Mouse (Mus musculus) layer of hippocampus, adult 2 months (tissue): ENCODE measurements around the gene Bpnt1. TPM values are rescaled to one million over a fixed set of nuclear protein-coding genes. Genes with fewer than 3 reads are reported as not detected.
"Not testable (repeated sequence)": the region's sequence is repeated elsewhere in the genome, so short reads cannot be mapped to it uniquely, and the experiment has no call there.

Experiments used
- DNase-seq, 2 experiments: peaks; one replicate each; pipeline ENCODE4 v3.0.0; 2022; ENCODE audit warnings: low spot score in 2 of 2
- H3K27ac ChIP-seq: fragments of 200-600 bp; 2 replicates; pipeline ENCODE4 v1.8.1; 2022
- H3K4me3 ChIP-seq: fragments of 200-600 bp; 2 replicates; pipeline ENCODE4 v1.8.1; 2022; ENCODE audit warnings: mild to moderate bottlenecking
- CTCF ChIP-seq: fragments of 200-600 bp; conservative IDR thresholded peaks from 2 replicates; pipeline ENCODE4 v1.8.1; 2022; ENCODE audit warnings: antibody characterized with exemption, mild to moderate bottlenecking, moderate library complexity
- total RNA-seq, 2 experiments: library from RNA; stranded (reverse); gene quantifications; 2 replicates each; pipeline ENCODE4 v1.2.3; 2021

Bpnt1 gene
- total RNA-seq, 2 experiments from 2014 or later: 65.2 to 74.8 TPM

DNA sequence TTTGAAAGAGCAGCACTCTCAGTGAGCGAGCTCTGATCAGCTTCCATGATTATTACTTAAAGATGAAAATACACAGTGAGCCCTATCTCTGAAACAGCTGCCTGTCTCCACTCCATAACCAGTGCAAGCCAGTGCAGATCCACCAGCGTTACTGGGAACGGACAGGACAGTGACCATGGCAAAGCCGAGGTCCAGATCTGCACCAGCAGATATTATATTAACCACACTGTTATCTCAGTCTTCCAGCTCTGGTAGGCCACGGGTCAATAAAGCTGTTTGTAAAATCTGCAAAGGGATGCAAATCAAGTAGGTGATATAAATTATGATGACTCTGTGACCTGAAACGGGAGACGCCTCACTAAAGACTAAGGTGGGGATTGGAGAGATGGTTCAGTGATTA, 24.3 kb upstream of the Bpnt1 start:
- no peak for DNase-seq
- no peak overlapping the region for H3K4me3 ChIP-seq
- no peak overlapping the region for H3K27ac ChIP-seq
- TF ChIP-seq CTCF: no peak

DNA sequence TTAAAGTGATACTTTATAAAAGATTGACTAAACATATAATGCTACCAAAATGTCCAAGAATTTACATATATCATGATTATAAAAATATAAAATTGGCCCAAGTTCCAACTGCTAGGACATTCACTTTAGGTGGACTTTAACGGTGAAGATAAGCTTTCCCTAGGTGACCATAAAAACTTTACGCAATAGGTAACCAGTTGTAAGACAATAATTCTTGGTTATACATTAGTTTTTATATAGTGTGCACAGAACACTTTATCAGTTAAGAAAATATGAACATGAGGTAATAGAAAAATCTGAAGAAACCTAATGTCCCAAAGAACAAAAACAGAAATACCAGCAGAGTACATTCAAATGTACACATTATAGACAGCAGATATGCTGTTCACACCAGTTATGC, 23.6 kb upstream of the Bpnt1 start:
- Histone ChIP-seq H3K4me3 (no peak overlapping the region), H3K27ac (no peak overlapping the region)
- no peak for TF ChIP-seq CTCF
- no peak for DNase-seq

- H3K27ac ChIP-seq: no peak overlapping the region
- no peak for TF ChIP-seq CTCF
- H3K4me3 ChIP-seq: no peak overlapping the region
- no peak for DNase-seq
Observed at GRCm38 (mm10) chr1:185308908-185309307, 23.0 kb upstream of the Bpnt1 start.

DNA sequence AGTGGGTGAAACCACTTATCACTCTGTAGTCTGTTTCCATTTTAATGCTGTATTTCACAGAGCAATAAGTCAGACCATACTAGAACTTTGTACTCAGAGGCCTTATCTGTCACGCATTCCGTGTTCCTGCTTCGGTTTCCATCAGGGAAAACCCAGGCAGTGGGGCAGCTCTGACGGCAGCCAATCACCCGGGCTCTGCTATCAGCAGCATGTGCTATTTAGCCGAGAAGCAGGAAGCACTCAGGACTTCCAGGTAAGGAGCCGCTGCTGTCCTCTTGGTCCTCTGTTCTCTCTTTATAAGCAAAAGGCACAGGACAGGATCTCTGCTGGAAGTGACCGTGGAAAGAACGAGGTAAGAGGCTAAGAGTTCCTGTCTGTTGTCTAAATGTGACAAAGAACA, 20.0 kb upstream of the Bpnt1 start:
- no peak overlapping the region for H3K4me3 ChIP-seq
- no peak for TF ChIP-seq CTCF
- H3K27ac ChIP-seq: no peak overlapping the region

DNA sequence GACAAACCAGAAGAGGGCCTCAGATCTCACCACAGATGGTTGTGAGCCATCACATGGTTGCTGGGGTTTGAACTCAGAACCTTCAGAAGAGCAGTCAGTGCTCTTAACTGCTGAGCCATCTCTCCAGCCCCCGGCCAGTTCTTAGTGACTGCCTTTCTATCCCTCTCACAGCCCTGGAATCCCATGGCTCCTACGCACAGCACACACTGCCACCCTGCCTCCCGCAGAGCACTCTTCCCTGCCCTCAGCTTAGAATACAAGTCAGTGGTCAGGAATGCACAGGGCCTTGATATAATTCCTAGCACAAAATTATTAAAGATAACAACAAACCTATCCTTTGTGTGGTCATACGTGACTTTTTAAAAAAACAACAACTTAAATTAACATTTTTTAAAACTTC, 17.4 kb upstream of the Bpnt1 start:
- H3K4me3 ChIP-seq: no peak overlapping the region
- DNase-seq: no peak
- TF ChIP-seq CTCF: no peak
- H3K27ac ChIP-seq: no peak overlapping the region

More for the DNA sequence above, 20.0 kb upstream of the Bpnt1 start:
- DNase-seq: no peak

DNA sequence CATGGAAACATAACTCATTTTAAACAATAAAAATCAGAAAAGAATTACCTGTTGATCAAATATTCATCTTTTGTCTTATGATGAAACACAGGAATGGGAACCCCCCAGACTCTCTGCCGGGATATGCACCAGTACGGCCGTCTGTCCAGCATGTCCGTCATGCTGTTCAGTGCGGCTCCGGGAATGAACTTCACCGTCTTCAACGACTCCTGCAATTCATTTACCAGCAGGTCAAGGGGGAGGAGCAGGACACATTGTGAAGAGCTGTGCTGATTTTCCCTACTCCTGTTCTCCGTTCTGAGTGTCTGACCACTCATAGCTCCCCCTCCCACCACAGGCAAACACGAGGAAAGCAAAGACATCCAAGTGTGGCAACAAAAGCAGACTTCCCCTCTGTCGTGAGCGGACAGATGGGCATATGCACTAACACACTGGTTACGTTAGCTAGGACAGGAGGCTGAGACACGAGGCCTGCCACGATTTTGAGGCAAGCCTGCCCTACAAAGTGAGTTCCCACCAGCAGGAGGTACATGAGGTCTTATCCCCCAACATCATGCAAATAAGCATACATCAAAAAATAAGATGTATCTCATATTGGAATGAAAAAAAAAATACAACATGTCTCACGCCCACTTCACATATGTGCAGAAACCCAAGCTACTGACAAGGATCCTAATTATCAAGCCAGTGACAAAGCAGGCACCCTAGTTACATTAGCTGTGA, 15.9 kb upstream of the Bpnt1 start:
- H3K27ac ChIP-seq: peak overlapping the region; percentile 54
- TF ChIP-seq CTCF: no peak
- DNase-seq: peak; percentile 43 to 77
- no peak overlapping the region for H3K4me3 ChIP-seq

GRCm38 (mm10) chr1:185327754-185328345, 4.1 kb upstream of the Bpnt1 start:
- not testable (repeated sequence) for H3K27ac ChIP-seq, H3K4me3 ChIP-seq, DNase-seq
- peak; percentile 44 for TF ChIP-seq CTCF

- TF ChIP-seq CTCF: 0 out of 2 replicates have a peak, but pooled peaks have one; percentile 10
- DNase-seq: peak; percentile 87 to 94
- Histone ChIP-seq H3K4me3 (peak within 1 kb of the TSS; percentile 86), H3K27ac (peak within 1 kb of the TSS; percentile 96)
Observed at GRCm38 (mm10) chr1:185328721-185329610, 3.0 kb upstream of the Bpnt1 start, which contains the start of gene Iars2. Gene Iars2, minus strand, starts transcription at chr1:185329396.

GRCm38 (mm10) chr1:185329851-185330250, 2.1 kb upstream of the Bpnt1 start:
- no peak for DNase-seq
- no peak for TF ChIP-seq CTCF
- H3K4me3 ChIP-seq: no peak overlapping the region; the same call in 1 of the 2 replicates
- H3K27ac ChIP-seq: peak overlapping the region; percentile 96; the same call in 1 of the 2 replicates

DNA sequence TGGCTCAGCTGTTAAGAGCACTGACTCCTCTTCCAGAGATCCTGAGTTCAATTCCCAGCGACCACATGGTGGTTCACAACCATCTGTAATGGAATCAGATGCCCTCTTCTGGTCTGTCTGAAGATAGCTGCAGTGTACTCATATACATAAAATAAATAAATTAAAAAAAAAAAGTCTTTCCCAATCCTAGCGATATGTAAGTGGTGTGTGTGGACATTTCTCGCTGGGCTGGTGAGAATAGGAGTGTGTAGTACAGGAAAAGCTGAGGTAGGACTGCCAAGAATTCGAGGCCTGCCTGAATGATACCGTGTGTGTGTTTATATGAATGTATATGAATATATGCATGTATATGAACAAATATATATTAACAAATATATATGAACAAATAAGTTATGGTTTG, 585 bp upstream of the Bpnt1 start:
- TF ChIP-seq CTCF: peak; percentile 36
- no peak for DNase-seq
- peak overlapping the region; percentile 94 for H3K27ac ChIP-seq
- peak overlapping the region; percentile 68 for H3K4me3 ChIP-seq

DNA sequence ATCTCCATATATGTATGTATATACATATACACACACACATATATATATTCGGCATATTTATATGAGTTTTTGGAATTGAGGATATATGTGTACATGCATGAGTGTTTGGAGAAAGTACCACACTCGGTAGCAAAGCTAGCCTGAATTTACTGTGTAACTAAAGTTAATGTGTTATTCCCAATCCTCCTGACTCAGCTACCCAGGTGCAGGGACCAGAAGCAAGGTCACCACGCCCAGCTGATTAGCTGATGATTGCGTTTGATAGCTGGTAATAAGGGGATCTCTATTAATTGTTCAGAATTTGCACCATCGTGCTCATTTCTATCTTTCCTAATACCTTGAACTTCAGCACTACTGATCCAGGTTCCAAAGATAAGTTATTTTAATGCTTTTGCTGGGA, 1.7 kb downstream of the Bpnt1 start:
- no peak for DNase-seq
- H3K27ac ChIP-seq: no peak overlapping the region
- no peak overlapping the region for H3K4me3 ChIP-seq
- TF ChIP-seq CTCF: no peak

DNA sequence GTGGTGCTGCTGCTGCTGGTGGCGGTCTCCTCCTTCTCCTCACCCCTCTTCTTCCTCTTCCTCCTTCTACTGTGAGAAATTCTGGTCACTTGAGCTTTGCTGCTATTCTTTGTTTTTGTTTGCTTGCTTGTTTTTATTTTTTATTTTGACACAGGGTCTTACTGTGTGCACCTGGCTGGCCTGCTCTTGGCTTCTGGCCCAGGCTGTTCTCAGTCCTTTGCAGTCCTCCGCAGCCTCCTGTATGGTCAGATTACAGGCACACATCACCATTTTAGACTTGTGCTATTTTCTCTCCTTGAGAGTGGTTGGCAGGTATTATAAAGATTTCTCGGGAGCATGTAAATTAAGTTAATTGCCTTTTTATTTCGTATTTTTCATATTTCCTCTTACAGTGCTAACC, 2.2 kb downstream of the Bpnt1 start:
- TF ChIP-seq CTCF: no peak
- Histone ChIP-seq H3K4me3 (no peak overlapping the region), H3K27ac (no peak overlapping the region)
- DNase-seq: no peak

DNA sequence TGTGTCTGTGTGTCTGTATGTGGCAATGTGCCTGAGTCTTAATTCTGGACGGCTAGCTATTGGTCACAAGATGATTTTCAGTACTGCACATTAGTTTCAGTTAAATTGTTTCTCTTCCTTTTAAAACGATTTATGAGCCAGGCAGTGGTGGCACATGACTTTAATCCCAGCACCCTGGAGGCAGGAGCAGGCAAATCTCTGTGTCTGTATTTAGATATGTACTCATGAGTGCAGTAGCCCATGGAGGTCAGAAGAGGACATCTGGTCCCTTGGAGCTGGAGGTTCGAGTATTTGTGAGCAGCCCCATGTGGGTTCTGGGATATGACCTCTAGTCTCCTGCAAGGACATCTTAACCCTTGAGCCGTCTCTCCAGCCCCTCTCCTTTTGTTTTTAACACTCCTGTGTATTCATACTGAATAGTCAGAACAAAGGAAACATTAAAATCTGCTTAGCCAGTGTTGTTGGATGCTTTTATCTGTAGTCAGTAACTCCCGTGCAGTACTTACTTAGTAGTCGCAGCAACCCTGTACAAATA, 3.3 kb downstream of the Bpnt1 start:
- DNase-seq: no peak
- Histone ChIP-seq H3K4me3 (no peak overlapping the region), H3K27ac (no peak overlapping the region)
- no peak for TF ChIP-seq CTCF
